Mouse (Mus musculus): ENCODE results near the gene Golga7b. TPM values are rescaled to one million over a fixed set of nuclear protein-coding genes. Genes with fewer than 3 reads are reported as not detected.

The Golga7b gene
- total and polyA plus RNA-seq, 3 experiments: 0.11 TPM; not detected in 2

GRCm38 (mm10) chr19:42209485-42209884 is 37.9 kb upstream of the Golga7b start:
- Histone ChIP-seq H3K36me3 (replicated peaks) (no peaks in the 10 kb centered on the region), H3K4me1 (ENCODE audit: insufficient read depth, low read depth, low read length) (no peaks in the 10 kb centered on the region), H3K27me3 (ENCODE audit: insufficient read depth, low read length) (peaks cover 32% of the 10 kb centered on the region), H3K4me3 (ENCODE audit: low read depth, low read length) (no peak overlapping the region), H3K9me3 (replicated peaks) (no peaks in the 10 kb centered on the region)
- no peak for ATAC-seq (ENCODE audit: extremely low read depth, insufficient number of reproducible peaks, low FRiP score, poor library complexity, severe bottlenecking)
- no peak for DNase-seq (ENCODE audit: low spot score)
- no peak for TF ChIP-seq POLR2AphosphoS5 (IDR thresholded peaks at IDR 0.05; ENCODE audit: insufficient replicate concordance, low read depth, low read length)

GRCm38 (mm10) chr19:42209976-42210375 is 37.4 kb upstream of the Golga7b start:
- H3K36me3 ChIP-seq (replicated peaks): no peaks in the 10 kb centered on the region
- peaks cover 30% of the 10 kb centered on the region for H3K27me3 ChIP-seq (ENCODE audit: insufficient read depth, low read length)
- no peaks in the 10 kb centered on the region for H3K4me1 ChIP-seq (ENCODE audit: insufficient read depth, low read depth, low read length)
- H3K9me3 ChIP-seq (replicated peaks): no peaks in the 10 kb centered on the region
- no peak for ATAC-seq (ENCODE audit: extremely low read depth, insufficient number of reproducible peaks, low FRiP score, poor library complexity, severe bottlenecking)
- TF ChIP-seq CTCF (IDR thresholded peaks at IDR 0.05; ENCODE audit: low read depth, low read length) (no peak), POLR2AphosphoS5 (IDR thresholded peaks at IDR 0.05; ENCODE audit: insufficient replicate concordance, low read depth, low read length) (no peak), GATA2 (IDR thresholded peaks at IDR 0.05; ENCODE audit: borderline replicate concordance, low read depth, low read length) (no peak), GATA1 (IDR thresholded peaks at IDR 0.05; ENCODE audit: borderline replicate concordance, low read length) (no peak), TAL1 (conservative IDR thresholded peaks at IDR 0.05; ENCODE audit: low read depth, low read length) (no peak)
- no peak overlapping the region for H3K4me3 ChIP-seq (ENCODE audit: low read depth, low read length)
- DNase-seq (ENCODE audit: low spot score): no peak

DNA sequence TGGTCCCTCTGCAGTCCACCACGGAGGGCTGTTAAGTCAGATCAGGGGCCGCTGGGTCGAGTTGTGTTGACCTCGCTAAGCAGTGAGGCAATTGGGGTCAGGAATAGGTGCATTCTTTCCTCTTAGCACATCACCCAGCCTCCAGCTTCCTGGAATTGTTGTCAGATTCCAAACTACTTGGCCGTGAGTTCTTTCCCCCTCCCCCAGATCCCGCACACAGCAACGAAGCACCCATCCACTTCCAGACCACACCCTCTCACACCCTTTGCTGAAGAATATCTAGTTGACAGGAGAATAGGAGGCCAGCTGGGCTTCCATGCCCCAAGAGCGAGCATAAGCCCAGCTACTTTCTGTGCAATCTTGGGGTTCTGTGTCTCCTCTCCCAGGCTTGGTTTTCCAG is 35.4 kb upstream of the Golga7b start:
- H3K4me1 ChIP-seq (ENCODE audit: insufficient read depth, low read depth, low read length): no peaks in the 10 kb centered on the region
- H3K27me3 ChIP-seq (ENCODE audit: insufficient read depth, low read length): peaks cover 32% of the 10 kb centered on the region
- ATAC-seq (ENCODE audit: extremely low read depth, insufficient number of reproducible peaks, low FRiP score, poor library complexity, severe bottlenecking): no peak
- no peak overlapping the region for H3K4me3 ChIP-seq (ENCODE audit: low read depth, low read length)
- DNase-seq (ENCODE audit: low spot score): no peak
- no peaks in the 10 kb centered on the region for H3K36me3 ChIP-seq (replicated peaks)
- TF ChIP-seq TAL1 (conservative IDR thresholded peaks at IDR 0.05; ENCODE audit: low read depth, low read length) (no peak), GATA1 (IDR thresholded peaks at IDR 0.05; ENCODE audit: borderline replicate concordance, low read length) (no peak), CTCF (IDR thresholded peaks at IDR 0.05; ENCODE audit: low read depth, low read length) (no peak), GATA2 (IDR thresholded peaks at IDR 0.05; ENCODE audit: borderline replicate concordance, low read depth, low read length) (no peak), POLR2AphosphoS5 (IDR thresholded peaks at IDR 0.05; ENCODE audit: insufficient replicate concordance, low read depth, low read length) (no peak)
- no peaks in the 10 kb centered on the region for H3K9me3 ChIP-seq (replicated peaks)

- Histone ChIP-seq H3K4me1 (ENCODE audit: insufficient read depth, low read depth, low read length) (no peaks in the 10 kb centered on the region), H3K4me3 (ENCODE audit: low read depth, low read length) (no peak overlapping the region), H3K9me3 (replicated peaks) (no peaks in the 10 kb centered on the region), H3K36me3 (replicated peaks) (no peaks in the 10 kb centered on the region), H3K27me3 (ENCODE audit: insufficient read depth, low read length) (peaks cover 20% of the 10 kb centered on the region)
- DNase-seq (ENCODE audit: low spot score) (no peak), ATAC-seq (ENCODE audit: extremely low read depth, insufficient number of reproducible peaks, low FRiP score, poor library complexity, severe bottlenecking) (no peak)
- TF ChIP-seq CTCF (IDR thresholded peaks at IDR 0.05; ENCODE audit: low read depth, low read length) (no peak), GATA2 (IDR thresholded peaks at IDR 0.05; ENCODE audit: borderline replicate concordance, low read depth, low read length) (no peak), GATA1 (IDR thresholded peaks at IDR 0.05; ENCODE audit: borderline replicate concordance, low read length) (no peak), POLR2AphosphoS5 (IDR thresholded peaks at IDR 0.05; ENCODE audit: insufficient replicate concordance, low read depth, low read length) (no peak), TAL1 (conservative IDR thresholded peaks at IDR 0.05; ENCODE audit: low read depth, low read length) (no peak)
These were observed 32.8 kb upstream of the Golga7b start for GRCm38 (mm10) chr19:42214601-42215000.

DNA sequence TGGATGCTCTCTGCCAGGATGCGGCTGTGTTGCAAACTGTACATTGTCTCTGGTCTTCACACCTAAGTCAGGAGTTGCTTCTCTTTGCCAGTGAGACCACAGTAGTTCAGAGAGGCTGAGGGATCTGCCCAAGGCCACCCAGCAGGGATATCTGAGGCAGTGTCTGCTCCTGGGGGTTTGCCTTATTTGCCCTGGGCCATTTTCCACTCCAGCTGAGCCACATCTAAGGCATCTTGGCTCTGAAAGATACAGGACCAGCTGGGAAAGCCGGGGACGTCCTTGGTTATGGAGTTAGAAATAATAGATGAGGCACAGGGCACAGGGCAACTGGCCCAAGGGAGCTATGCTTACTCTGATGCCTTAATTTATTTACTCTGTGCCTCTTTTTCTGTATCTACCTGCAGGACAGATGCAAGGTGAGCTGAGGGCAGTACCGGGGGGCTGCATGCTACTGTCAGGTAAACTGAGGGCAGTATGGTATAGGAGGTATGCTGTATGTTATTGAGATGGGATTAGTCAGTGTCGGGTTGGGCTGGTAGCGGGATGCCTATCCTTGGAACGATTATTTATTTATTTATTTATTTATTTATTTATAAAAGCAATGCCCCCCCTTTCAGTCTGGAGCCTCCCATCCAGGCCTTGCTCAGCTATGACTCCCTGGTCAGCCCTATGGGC is 30.5 kb upstream of the Golga7b start:
- no peaks in the 10 kb centered on the region for H3K4me1 ChIP-seq (ENCODE audit: insufficient read depth, low read depth, low read length)
- no peaks in the 10 kb centered on the region for H3K36me3 ChIP-seq (replicated peaks)
- ATAC-seq (ENCODE audit: extremely low read depth, insufficient number of reproducible peaks, low FRiP score, poor library complexity, severe bottlenecking) (no peak), DNase-seq (ENCODE audit: low spot score) (no peak)
- peaks cover 12% of the 10 kb centered on the region; the same call in 1 of the 2 replicates for H3K27me3 ChIP-seq (ENCODE audit: insufficient read depth, low read length)
- no peak for TF ChIP-seq GATA2 (IDR thresholded peaks at IDR 0.05; ENCODE audit: borderline replicate concordance, low read depth, low read length)
- no peak for TF ChIP-seq POLR2AphosphoS5 (IDR thresholded peaks at IDR 0.05; ENCODE audit: insufficient replicate concordance, low read depth, low read length)
- TF ChIP-seq TAL1 (conservative IDR thresholded peaks at IDR 0.05; ENCODE audit: low read depth, low read length): no peak
- TF ChIP-seq GATA1 (IDR thresholded peaks at IDR 0.05; ENCODE audit: borderline replicate concordance, low read length): no peak
- no peak for TF ChIP-seq CTCF (IDR thresholded peaks at IDR 0.05; ENCODE audit: low read depth, low read length)
- no peak overlapping the region for H3K4me3 ChIP-seq (ENCODE audit: low read depth, low read length)
- H3K9me3 ChIP-seq (replicated peaks): no peaks in the 10 kb centered on the region

- no peaks in the 10 kb centered on the region for H3K36me3 ChIP-seq (replicated peaks)
- DNase-seq (ENCODE audit: low spot score): no peak
- ATAC-seq (ENCODE audit: extremely low read depth, insufficient number of reproducible peaks, low FRiP score, poor library complexity, severe bottlenecking): no peak
- no peaks in the 10 kb centered on the region for H3K9me3 ChIP-seq (replicated peaks)
- no peak overlapping the region for H3K4me3 ChIP-seq (ENCODE audit: low read depth, low read length)
- H3K4me1 ChIP-seq (ENCODE audit: insufficient read depth, low read depth, low read length): no peaks in the 10 kb centered on the region
- peaks cover 9% of the 10 kb centered on the region; the same call in 1 of the 2 replicates for H3K27me3 ChIP-seq (ENCODE audit: insufficient read depth, low read length)
- TF ChIP-seq GATA2 (IDR thresholded peaks at IDR 0.05; ENCODE audit: borderline replicate concordance, low read depth, low read length): no peak
These were observed 30.0 kb upstream of the Golga7b start for GRCm38 (mm10) chr19:42217374-42217763.

DNA sequence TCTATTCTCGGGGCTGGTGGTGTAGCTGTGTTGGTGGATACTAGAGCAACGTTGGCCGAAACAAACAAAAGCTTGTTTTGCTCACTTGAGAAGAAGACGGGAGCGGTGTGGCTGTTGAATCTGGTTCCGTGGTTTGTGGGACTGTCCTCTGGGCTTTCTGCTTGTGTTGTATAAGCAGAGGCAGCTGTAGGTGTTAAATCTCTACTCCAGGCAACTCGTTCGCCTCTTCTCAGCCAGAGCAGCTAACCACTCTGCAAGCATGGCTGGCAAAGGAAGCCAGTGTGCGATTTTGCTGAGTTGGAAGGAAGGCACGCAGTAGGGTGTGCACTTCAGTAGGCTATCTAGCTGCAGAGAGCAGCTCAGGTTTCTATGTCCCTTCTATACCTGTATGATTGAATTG is 20.9 kb upstream of the Golga7b start:
- Histone ChIP-seq H3K4me3 (ENCODE audit: low read depth, low read length) (no peak overlapping the region), H3K36me3 (replicated peaks) (no peaks in the 10 kb centered on the region), H3K4me1 (ENCODE audit: insufficient read depth, low read depth, low read length) (peaks cover 8% of the 10 kb centered on the region; the same call in 1 of the 2 replicates), H3K9me3 (replicated peaks) (no peaks in the 10 kb centered on the region), H3K27me3 (ENCODE audit: insufficient read depth, low read length) (peaks cover 3% of the 10 kb centered on the region; the same call in 1 of the 2 replicates)
- ATAC-seq (ENCODE audit: extremely low read depth, insufficient number of reproducible peaks, low FRiP score, poor library complexity, severe bottlenecking) (no peak), DNase-seq (ENCODE audit: low spot score) (no peak)
- TF ChIP-seq CTCF (IDR thresholded peaks at IDR 0.05; ENCODE audit: low read depth, low read length) (no peak), GATA1 (IDR thresholded peaks at IDR 0.05; ENCODE audit: borderline replicate concordance, low read length) (no peak), POLR2AphosphoS5 (IDR thresholded peaks at IDR 0.05; ENCODE audit: insufficient replicate concordance, low read depth, low read length) (no peak), TAL1 (conservative IDR thresholded peaks at IDR 0.05; ENCODE audit: low read depth, low read length) (no peak), GATA2 (IDR thresholded peaks at IDR 0.05; ENCODE audit: borderline replicate concordance, low read depth, low read length) (no peak)
